Mouse (Mus musculus) embryonic fibroblast, embryonic 13.5 days (primary cell): ENCODE results near the gene Ddah1. TPM values are rescaled to one million over a fixed set of nuclear protein-coding genes. Genes with fewer than 3 reads are reported as not detected.

Experiments used
- H3K27ac ChIP-seq: 2 replicates; pipeline ENCODE4 v1.5.1; 2012; ENCODE audit warnings: low read length, control low read depth, inconsistent platforms; ENCODE audit not compliant: insufficient read depth
- H3K4me1 ChIP-seq: 2 replicates; pipeline ENCODE4 v1.6.1; 2011; ENCODE audit warnings: low read length; ENCODE audit not compliant: control insufficient read depth, insufficient read depth
- H3K4me3 ChIP-seq: 2 replicates; pipeline ENCODE4 v1.5.1; 2011; ENCODE audit warnings: mild to moderate bottlenecking, control low read depth, low read length; ENCODE audit not compliant: insufficient read depth
- CTCF ChIP-seq: IDR thresholded peaks from 2 replicates; pipeline ENCODE4 v1.5.1; 2011; ENCODE audit warnings: mild to moderate bottlenecking, control low read depth, low read length, moderate library complexity, borderline replicate concordance; ENCODE audit not compliant: insufficient read depth
- POLR2A ChIP-seq: IDR thresholded peaks from 2 replicates; pipeline ENCODE4 v1.6.1; 2011; ENCODE audit warnings: low read depth, mild to moderate bottlenecking, control low read depth, low read length, moderate library complexity
- polyA plus RNA-seq: library from polyadenylated mRNA; stranded (reverse); fragments of >200 nt; gene quantifications from 2 replicates; pipeline ENCODE4 v1.2.4, GENCODE M21; 2011; ENCODE audit warnings: low read depth; ENCODE audit not compliant: missing spikeins, insufficient read length

Gene Ddah1
- polyA plus RNA-seq, 1 experiment, result 145 TPM

GRCm38 (mm10) chr3:145739904-145740303 lies 18.6 kb upstream of the Ddah1 start:
- H3K4me1 ChIP-seq, result no peaks in the 10 kb centered on the region
- no peak overlapping the region for H3K4me3 ChIP-seq
- H3K27ac ChIP-seq, result no peak overlapping the region
- no peak for TF ChIP-seq POLR2A

- no peaks in the 10 kb centered on the region for H3K4me1 ChIP-seq
- no peak for TF ChIP-seq POLR2A
- TF ChIP-seq CTCF, result no peak
- H3K27ac ChIP-seq, result no peak overlapping the region
- no peak overlapping the region for H3K4me3 ChIP-seq
These were observed 15.4 kb upstream of the Ddah1 start for GRCm38 (mm10) chr3:145743050-145743449.

GRCm38 (mm10) chr3:145743476-145744027 lies 14.9 kb upstream of the Ddah1 start:
- Histone ChIP-seq H3K4me3 (no peak overlapping the region), H3K27ac (no peak overlapping the region), H3K4me1 (no peaks in the 10 kb centered on the region)
- TF ChIP-seq CTCF (no peak), POLR2A (no peak)

GRCm38 (mm10) chr3:145748626-145749025 lies 9.8 kb upstream of the Ddah1 start:
- TF ChIP-seq CTCF (no peak), POLR2A (no peak)
- H3K27ac ChIP-seq, result no peak overlapping the region
- no peak overlapping the region for H3K4me3 ChIP-seq

GRCm38 (mm10) chr3:145756457-145756856 lies 2.0 kb upstream of the Ddah1 start:
- Histone ChIP-seq H3K4me1 (0 out of 2 replicates have a peak, but pooled peaks cover 4% of the 10 kb centered on the region), H3K4me3 (no peak overlapping the region), H3K27ac (no peak overlapping the region)
- TF ChIP-seq CTCF (no peak), POLR2A (no peak)

More at GRCm38 (mm10) chr3:145748626-145749025, 9.8 kb upstream of the Ddah1 start:
- no peaks in the 10 kb centered on the region for H3K4me1 ChIP-seq

- H3K27ac ChIP-seq, result no peak overlapping the region
- peaks cover 6% of the 10 kb centered on the region; the same call in 1 of the 2 replicates for H3K4me1 ChIP-seq
- no peak overlapping the region for H3K4me3 ChIP-seq
- no peak for TF ChIP-seq POLR2A
- no peak for TF ChIP-seq CTCF
These were observed 1.3 kb upstream of the Ddah1 start for GRCm38 (mm10) chr3:145757177-145757576.

- no peak for TF ChIP-seq CTCF
- no peak; the same call in 1 of the 2 replicates for TF ChIP-seq POLR2A
- peak overlapping the region; percentile 96 for H3K4me3 ChIP-seq
- peak overlapping the region; percentile 44; the same call in 1 of the 2 replicates for H3K27ac ChIP-seq
- peaks cover 6% of the 10 kb centered on the region; the same call in 1 of the 2 replicates for H3K4me1 ChIP-seq
These were observed 631 bp upstream of the Ddah1 start for GRCm38 (mm10) chr3:145757844-145758243.

- TF ChIP-seq POLR2A (no peak), CTCF (no peak)
- Histone ChIP-seq H3K27ac (peak overlapping the region; percentile 44), H3K4me3 (peak overlapping the region; percentile 96), H3K4me1 (peaks cover 6% of the 10 kb centered on the region; the same call in 1 of the 2 replicates)
These were observed 1.1 kb downstream of the Ddah1 start for GRCm38 (mm10) chr3:145759379-145760209.

GRCm38 (mm10) chr3:145760547-145760946 lies 2.1 kb downstream of the Ddah1 start:
- Histone ChIP-seq H3K4me3 (peak overlapping the region; percentile 26; the same call in 1 of the 2 replicates), H3K27ac (no peak overlapping the region), H3K4me1 (peaks cover 6% of the 10 kb centered on the region; the same call in 1 of the 2 replicates)
- TF ChIP-seq CTCF, result no peak
- no peak for TF ChIP-seq POLR2A
